ENCODE assay signal across 8 mouse cellular contexts in the genomic region with DNA sequence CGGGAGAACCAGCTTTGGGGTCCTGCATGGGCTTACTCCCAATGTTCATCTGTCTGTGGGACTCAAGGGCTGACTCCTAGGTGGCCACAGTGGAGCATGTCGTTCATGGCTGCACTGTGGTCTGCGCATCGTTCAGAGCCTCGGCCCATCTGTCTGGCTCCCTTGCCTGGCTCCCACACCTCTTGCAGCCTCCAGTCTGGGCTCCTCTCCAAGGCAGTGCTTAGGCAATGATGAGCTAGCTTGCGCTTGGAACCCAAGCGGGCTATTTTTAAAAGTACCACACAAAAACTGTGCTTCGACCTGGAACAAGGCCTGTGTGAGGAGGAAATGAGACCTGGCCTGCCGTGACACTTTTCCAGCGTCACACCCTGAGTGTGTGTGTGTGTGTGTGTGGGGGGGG. TPM values are rescaled to one million over a fixed set of nuclear protein-coding genes. Genes with fewer than 3 reads are reported as not detected.
A peak's percentile ranks its signal among the peaks of the same experiment; 100 is the strongest.
DNase-seq lines count a peak whose midpoint lies in the region; ATAC-seq and TF ChIP-seq lines count a peak whose summit lies in the region.

No protein-coding gene starts in this region.

- H3K9me3 ChIP-seq in embryonic facial prominence, embryonic 14.5 days (ENCODE audit: control insufficient read depth, low read length): no peaks in the 10 kb centered on the region
- no peaks in the 10 kb centered on the region for H3K9me3 ChIP-seq in embryonic facial prominence, embryonic 10.5 days
- H3K9me3 ChIP-seq in liver, embryonic 11.5 days (ENCODE audit: control insufficient read depth, low read length): no peaks in the 10 kb centered on the region

- no peaks in the 10 kb centered on the region for H3K4me1 ChIP-seq in embryonic facial prominence, embryonic 14.5 days (ENCODE audit: control insufficient read depth, insufficient read depth, low read length)
- H3K4me1 ChIP-seq in embryonic facial prominence, embryonic 10.5 days: no peaks in the 10 kb centered on the region
- H3K4me1 ChIP-seq in liver, embryonic 11.5 days (replicated peaks; ENCODE audit: control insufficient read depth, insufficient read depth, low read length): no peaks in the 10 kb centered on the region

- H3K27ac ChIP-seq in embryonic facial prominence, embryonic 14.5 days (replicated peaks; ENCODE audit: low read depth, low read length): no peak overlapping the region
- no peak overlapping the region for H3K27ac ChIP-seq in embryonic facial prominence, embryonic 10.5 days (replicated peaks)
- peak overlapping the region; percentile 75 for H3K27ac ChIP-seq in left cerebral cortex, adult 2 months
- H3K27ac ChIP-seq in liver, embryonic 11.5 days (ENCODE audit: low read depth, low read length): no peak overlapping the region

- intact Hi-C loops in gastrocnemius, postnatal 36 days (cut with DNase I): no loop called here
- intact Hi-C loops in left cerebral cortex, adult 2 months (cut with DNase I): loop anchor here (1.0 kb wide), 1 partner anchor 17 kb away; no protein-coding TSS in a partner anchor

- peak; percentile 71 for DNase-seq in embryonic facial prominence, embryonic 14.5 days (ENCODE audit: low spot score)
- no peak for DNase-seq in embryonic facial prominence, embryonic 10.5 days (ENCODE audit: low spot score)
- DNase-seq in cerebellum, adult 11 months: peak; percentile 82
- peak; percentile 20 to 62 for DNase-seq in gastrocnemius, postnatal 36 days
- peak; percentile 72 to 82 for DNase-seq in left cerebral cortex, adult 2 months (ENCODE audit: extremely low spot score in 1 of 2, low spot score in 2 of 2)
- peak; percentile 85 for DNase-seq in right cerebral cortex, postnatal 25 days
- no peak for DNase-seq in liver, embryonic 11.5 days (ENCODE audit: low spot score)
- no peak for DNase-seq in MN1 (ENCODE audit: low spot score)

- no peaks in the 10 kb centered on the region for H3K36me3 ChIP-seq in embryonic facial prominence, embryonic 14.5 days (ENCODE audit: control insufficient read depth, insufficient read depth, low read length)
- no peaks in the 10 kb centered on the region for H3K36me3 ChIP-seq in embryonic facial prominence, embryonic 10.5 days (replicated peaks)
- no peaks in the 10 kb centered on the region for H3K36me3 ChIP-seq in liver, embryonic 11.5 days (ENCODE audit: control insufficient read depth, insufficient read depth, low read length)

- H3K9ac ChIP-seq in embryonic facial prominence, embryonic 14.5 days (ENCODE audit: low read depth, low read length): no peak overlapping the region
- no peak overlapping the region for H3K9ac ChIP-seq in liver, embryonic 11.5 days (ENCODE audit: low read depth, low read length)

- no peaks in the 10 kb centered on the region for H3K27me3 ChIP-seq in embryonic facial prominence, embryonic 14.5 days (replicated peaks; ENCODE audit: control insufficient read depth, insufficient read depth, low read length)
- H3K27me3 ChIP-seq in embryonic facial prominence, embryonic 10.5 days (replicated peaks; ENCODE audit: low read depth, poor library complexity, severe bottlenecking): no peaks in the 10 kb centered on the region
- no peaks in the 10 kb centered on the region for H3K27me3 ChIP-seq in liver, embryonic 11.5 days (replicated peaks; ENCODE audit: control insufficient read depth, insufficient read depth, low read length)

- H3K4me2 ChIP-seq in embryonic facial prominence, embryonic 14.5 days (ENCODE audit: low read depth, low read length): no peak overlapping the region
- no peak overlapping the region for H3K4me2 ChIP-seq in liver, embryonic 11.5 days

- no peak for TF ChIP-seq CTCF in left cerebral cortex, adult 2 months (IDR thresholded peaks at IDR 0.05)

- H3K4me3 ChIP-seq in embryonic facial prominence, embryonic 14.5 days (ENCODE audit: low read depth, low read length): no peak overlapping the region
- no peak overlapping the region for H3K4me3 ChIP-seq in embryonic facial prominence, embryonic 10.5 days
- no peak overlapping the region for H3K4me3 ChIP-seq in left cerebral cortex, adult 2 months
- H3K4me3 ChIP-seq in liver, embryonic 11.5 days (ENCODE audit: low read depth, low read length): no peak overlapping the region

- ATAC-seq in embryonic facial prominence, embryonic 14.5 days (ENCODE audit: low read depth): no peak
- ATAC-seq in liver, embryonic 11.5 days (replicated peaks; ENCODE audit: low FRiP score): no peak

- WGBS in embryonic facial prominence, embryonic 14.5 days: 71% methylated on average over 10 of the region's 10 CpGs
- WGBS in embryonic facial prominence, embryonic 10.5 days: 90% methylated on average over 10 of the region's 10 CpGs
- WGBS in liver, embryonic 11.5 days: 78% methylated on average over 10 of the region's 10 CpGs

RNA-seq across cellular contexts. Expression of a gene that starts 21.7 kb away (rescaled TPM):
- polyA plus RNA-seq in embryonic facial prominence, embryonic 14.5 days (2014; fragmentation: Nextera tagmentation; extraction: Ambion mirVana): 2.1 and 2.2 TPM in 2 replicates
- polyA plus RNA-seq in embryonic facial prominence, embryonic 10.5 days (2016; fragmentation: Nextera tagmentation; extraction: Ambion mirVana): 0.73 and 0.80 TPM in 2 replicates
- total RNA-seq in gastrocnemius, postnatal 36 days (2021): under 1 TPM; 0.43 to 0.52 TPM
- 100 to 1,000 TPM; 220 to 221 TPM for total RNA-seq in left cerebral cortex, adult 2 months (2021)
- polyA plus RNA-seq in liver, embryonic 11.5 days (2014; fragmentation: Nextera tagmentation; extraction: Ambion mirVana): 0.96 and 1.2 TPM in 2 replicates

RNA-seq across cellular contexts. Expression of a gene that starts 40.8 kb away (rescaled TPM):
- 112 and 129 TPM in 2 replicates for polyA plus RNA-seq in embryonic facial prominence, embryonic 14.5 days (2014; fragmentation: Nextera tagmentation; extraction: Ambion mirVana)
- 170 and 172 TPM in 2 replicates for polyA plus RNA-seq in embryonic facial prominence, embryonic 10.5 days (2016; fragmentation: Nextera tagmentation; extraction: Ambion mirVana)
- 1 to 10 TPM; 9.5 to 10.0 TPM for total RNA-seq in gastrocnemius, postnatal 36 days (2021)
- 10 to 100 TPM; 47.4 to 50.6 TPM for total RNA-seq in left cerebral cortex, adult 2 months (2021)
- polyA plus RNA-seq in liver, embryonic 11.5 days (2014; fragmentation: Nextera tagmentation; extraction: Ambion mirVana): 107 and 121 TPM in 2 replicates

Comparison
In these comparisons a context has a peak if more than half of its experiments do, and no peak if none do; other contexts are left out.
1. DNase-seq: peak in embryonic facial prominence, embryonic 14.5 days (single experiment), cerebellum, adult 11 months (single experiment), gastrocnemius, postnatal 36 days (2 of 2), left cerebral cortex, adult 2 months (2 of 2) and right cerebral cortex, postnatal 25 days (single experiment); none in embryonic facial prominence, embryonic 10.5 days (single experiment), liver, embryonic 11.5 days (single experiment) and MN1 (single experiment).